Mouse (Mus musculus) MEL (cell line): ENCODE data around the gene Atl3. TPM values are rescaled to one million over a fixed set of nuclear protein-coding genes. Genes with fewer than 3 reads are reported as not detected.
A peak's percentile ranks its signal among the peaks of the same experiment; 100 is the strongest.

Experiments
- DNase-seq: peaks from one replicate; pipeline ENCODE4 v3.0.0; 2011; ENCODE audit warnings: low read depth, low spot score
- H3K27ac ChIP-seq: 2 replicates; pipeline ENCODE4 v1.5.1; 2012; ENCODE audit warnings: low read depth, mild to moderate bottlenecking, control low read depth, low read length, moderate library complexity; ENCODE audit not compliant: control insufficient read depth
- H3K27me3 ChIP-seq, 2 experiments: fragments of 150-350 bp in 1 of 2; sonication (generic) in 1 of 2; 2 replicates each; pipeline ENCODE4 v1.6.1; 2012; ENCODE audit warnings: low read length in 2 of 2, mild to moderate bottlenecking in 2 of 2, improper control_type of control experiment in 1 of 2, moderate library complexity in 1 of 2; ENCODE audit not compliant: insufficient read depth in 2 of 2, control insufficient read depth in 1 of 2
- H3K36me3 ChIP-seq, 2 experiments: 2 replicates each; pipeline ENCODE4 v1.6.1; 2012 to 2014; ENCODE audit warnings: low read length in 2 of 2, improper control_type of control experiment in 1 of 2, inconsistent platforms in 1 of 2, mild to moderate bottlenecking in 1 of 2; ENCODE audit not compliant: insufficient read depth in 2 of 2, control insufficient read depth in 1 of 2
- H3K4me1 ChIP-seq, 2 experiments: fragments of 150-350 bp in 1 of 2; sonication (generic) in 1 of 2; 2 replicates each; pipeline ENCODE4 v1.6.1; 2012; ENCODE audit warnings: low read length in 2 of 2, improper control_type of control experiment in 1 of 2, mild to moderate bottlenecking in 1 of 2; ENCODE audit not compliant: insufficient read depth in 2 of 2, control insufficient read depth in 1 of 2
- H3K4me3 ChIP-seq, 2 experiments: fragments of 150-350 bp in 1 of 2; sonication (generic) in 1 of 2; 2 replicates each; pipeline ENCODE4 v1.5.1; 2012; ENCODE audit warnings: low read depth in 2 of 2, low read length in 2 of 2, mild to moderate bottlenecking in 2 of 2, moderate library complexity in 2 of 2, control low read depth in 1 of 2, improper control_type of control experiment in 1 of 2; ENCODE audit not compliant: control insufficient read depth in 1 of 2, insufficient read depth in 1 of 2
- H3K79me2 ChIP-seq: 2 replicates; pipeline ENCODE4 v1.6.1; 2012; ENCODE audit warnings: mild to moderate bottlenecking, low read length, moderate library complexity; ENCODE audit not compliant: control insufficient read depth, poor library complexity, insufficient read depth
- H3K9ac ChIP-seq: 2 replicates; pipeline ENCODE4 v1.6.1; 2012; ENCODE audit warnings: low read depth, mild to moderate bottlenecking, control low read depth, low read length, moderate library complexity; ENCODE audit not compliant: control insufficient read depth, poor library complexity, severe bottlenecking
- H3K9me3 ChIP-seq: fragments of 150-350 bp; sonication (generic); replicated peaks from 2 replicates; pipeline ENCODE4 v1.6.1; 2012; ENCODE audit warnings: mild to moderate bottlenecking, low read length, improper control_type of control experiment, moderate library complexity; ENCODE audit not compliant: insufficient read depth
- BHLHE40 ChIP-seq: IDR thresholded peaks from 2 replicates; pipeline ENCODE4 v1.6.1; 2012; ENCODE audit warnings: low read depth, mild to moderate bottlenecking, inconsistent platforms, low read length, improper control_type of control experiment, borderline replicate concordance
- CHD1 ChIP-seq: IDR thresholded peaks from 2 replicates; pipeline ENCODE4 v1.6.1; 2012; ENCODE audit warnings: low read depth, mild to moderate bottlenecking, inconsistent platforms, low read length, improper control_type of control experiment
- CHD2 ChIP-seq: IDR thresholded peaks from 2 replicates; pipeline ENCODE4 v1.6.1; 2011; ENCODE audit warnings: low read length, improper control_type of control experiment
- E2F4 ChIP-seq: IDR thresholded peaks from 2 replicates; pipeline ENCODE4 v1.6.1; 2011; ENCODE audit warnings: low read depth, low read length, improper control_type of control experiment, borderline replicate concordance
- ELF1 ChIP-seq: IDR thresholded peaks from 2 replicates; pipeline ENCODE4 v1.6.1; 2014; ENCODE audit warnings: low read depth, mild to moderate bottlenecking, inconsistent platforms, low read length, improper control_type of control experiment, moderate library complexity
- EP300 ChIP-seq, 2 experiments: IDR thresholded peaks; 2 replicates each; pipeline ENCODE4 v1.6.1; 2011; ENCODE audit warnings: improper control_type of control experiment in 2 of 2, low read length in 2 of 2, low read depth in 1 of 2, mild to moderate bottlenecking in 1 of 2
- ETS1 ChIP-seq: IDR thresholded peaks from 2 replicates; pipeline ENCODE4 v1.6.1; 2012; ENCODE audit warnings: low read depth, mild to moderate bottlenecking, inconsistent platforms, low read length, improper control_type of control experiment, moderate library complexity
- GABPA ChIP-seq: IDR thresholded peaks from 2 replicates; pipeline ENCODE4 v1.6.1; 2012; ENCODE audit warnings: low read depth, mild to moderate bottlenecking, inconsistent platforms, low read length, improper control_type of control experiment, moderate library complexity
- HCFC1 ChIP-seq: IDR thresholded peaks from 2 replicates; pipeline ENCODE4 v1.6.1; 2012; ENCODE audit warnings: low read depth, mild to moderate bottlenecking, inconsistent platforms, low read length, improper control_type of control experiment, moderate library complexity
- KAT2A ChIP-seq: conservative IDR thresholded peaks from 2 replicates; pipeline ENCODE4 v1.6.1; 2012; ENCODE audit warnings: low read depth, low read length, improper control_type of control experiment, inconsistent platforms
- MAFK ChIP-seq: IDR thresholded peaks from 2 replicates; pipeline ENCODE4 v1.6.1; 2011; ENCODE audit warnings: low read depth, mild to moderate bottlenecking, low read length, improper control_type of control experiment, borderline replicate concordance
- MAX ChIP-seq: IDR thresholded peaks from 2 replicates; pipeline ENCODE4 v1.6.1; 2011; ENCODE audit warnings: low read length, improper control_type of control experiment
- MAZ ChIP-seq: IDR thresholded peaks from 2 replicates; pipeline ENCODE4 v1.6.1; 2012; ENCODE audit warnings: low read depth, mild to moderate bottlenecking, inconsistent platforms, low read length, improper control_type of control experiment
- MYC ChIP-seq: IDR thresholded peaks from 2 replicates; pipeline ENCODE4 v1.6.1; 2011; ENCODE audit warnings: low read depth, mild to moderate bottlenecking, low read length, improper control_type of control experiment, moderate library complexity
- NELFE ChIP-seq: IDR thresholded peaks from 2 replicates; pipeline ENCODE4 v1.6.1; 2011; ENCODE audit warnings: low read depth, low read length, improper control_type of control experiment
- POLR2A ChIP-seq, 2 experiments: IDR thresholded peaks; 2 replicates each; pipeline ENCODE4 v1.6.1; 2011 to 2012; ENCODE audit warnings: low read length in 2 of 2, mild to moderate bottlenecking in 2 of 2, control low read depth in 1 of 2, improper control_type of control experiment in 1 of 2, low read depth in 1 of 2, moderate library complexity in 1 of 2; ENCODE audit not compliant: control insufficient read depth in 1 of 2, insufficient read depth in 1 of 2, poor library complexity in 1 of 2
- POLR2AphosphoS5 ChIP-seq: IDR thresholded peaks from 2 replicates; pipeline ENCODE4 v1.6.1; 2012; ENCODE audit warnings: low read depth, borderline replicate concordance, mild to moderate bottlenecking, inconsistent platforms, low read length, moderate library complexity, mixed read lengths
- SMC3 ChIP-seq: IDR thresholded peaks from 2 replicates; pipeline ENCODE4 v1.6.1; 2011; ENCODE audit warnings: low read depth, low read length, improper control_type of control experiment
- TAL1 ChIP-seq: IDR thresholded peaks from 2 replicates; pipeline ENCODE4 v1.6.1; 2012; ENCODE audit warnings: mild to moderate bottlenecking, inconsistent platforms, low read length, moderate library complexity, mixed read lengths
- TBP ChIP-seq: IDR thresholded peaks from 2 replicates; pipeline ENCODE4 v1.8.0; 2011; ENCODE audit warnings: low read depth, low read length, improper control_type of control experiment
- TCF12 ChIP-seq: IDR thresholded peaks from 2 replicates; pipeline ENCODE4 v1.6.1; 2014; ENCODE audit warnings: low read depth, mild to moderate bottlenecking, inconsistent platforms, low read length, improper control_type of control experiment, moderate library complexity
- UBTF ChIP-seq: IDR thresholded peaks from 2 replicates; pipeline ENCODE4 v1.6.1; 2012; ENCODE audit warnings: low read depth, mild to moderate bottlenecking, inconsistent platforms, low read length, improper control_type of control experiment, moderate library complexity, borderline replicate concordance; ENCODE audit not compliant: insufficient read depth
- USF1 ChIP-seq: IDR thresholded peaks from 2 replicates; pipeline ENCODE4 v1.6.1; 2014; ENCODE audit warnings: low read depth, mild to moderate bottlenecking, inconsistent platforms, low read length, improper control_type of control experiment, moderate library complexity
- USF2 ChIP-seq, 2 experiments: IDR thresholded peaks; 2 replicates each; pipeline ENCODE4 v1.6.1; 2011 to 2012; ENCODE audit warnings: improper control_type of control experiment in 2 of 2, low read length in 2 of 2, borderline replicate concordance in 1 of 2, inconsistent platforms in 1 of 2, low read depth in 1 of 2, mild to moderate bottlenecking in 1 of 2; ENCODE audit not compliant: insufficient read depth in 1 of 2
- ZC3H11A ChIP-seq: IDR thresholded peaks from 2 replicates; pipeline ENCODE4 v1.6.1; 2012; ENCODE audit warnings: low read depth, mild to moderate bottlenecking, inconsistent platforms, low read length, improper control_type of control experiment
- ZMIZ1 ChIP-seq: IDR thresholded peaks from 2 replicates; pipeline ENCODE4 v1.6.1; 2012; ENCODE audit warnings: low read depth, mild to moderate bottlenecking, inconsistent platforms, low read length, improper control_type of control experiment, moderate library complexity
- ZNF384 ChIP-seq: IDR thresholded peaks from 2 replicates; pipeline ENCODE4 v1.6.1; 2012; ENCODE audit warnings: low read depth, mild to moderate bottlenecking, inconsistent platforms, low read length, improper control_type of control experiment
- polyA plus RNA-seq, 2 experiments: library from polyadenylated mRNA; stranded (reverse) in 1 of 2; unstranded in 1 of 2; fragments of >175 nt in 1 of 2; fragments of >200 nt in 1 of 2; gene quantifications; 2 replicates each; pipeline versions ENCODE4 v1.2.1 to v1.2.4; 2012; ENCODE audit warnings: low replicate concordance in 2 of 2, low read depth in 1 of 2; ENCODE audit not compliant: insufficient read length in 2 of 2, insufficient read depth in 1 of 2, missing spikeins in 1 of 2
- total RNA-seq: library from RNA; depleted of rRNA; stranded (reverse); fragments of 300-350 nt; gene quantifications from 2 replicates; pipeline ENCODE4 v1.2.3, GENCODE M21; 2012

The Atl3 gene
- total and polyA plus RNA-seq, 3 experiments: 15.3 to 16.4 TPM; not detected in 1

- TF ChIP-seq ZMIZ1 (no peak; the same call in 1 of the 2 replicates), NELFE (no peak), E2F4 (no peak), MAX (peak; percentile 52; the same call in 1 of the 2 replicates), CHD1 (peak; percentile 98), ZNF384 (no peak), CHD2 (no peak), ETS1 (no peak; the same call in 1 of the 2 replicates)
These were observed 10.3 kb upstream of the Atl3 start (continued) for GRCm38 (mm10) chr19:7483512-7483882.

GRCm38 (mm10) chr19:7484076-7484475 lies 9.8 kb upstream of the Atl3 start:
- peak overlapping the region; percentile 49 for H3K27ac ChIP-seq
- peaks cover 33% of the 10 kb centered on the region for H3K79me2 ChIP-seq
- H3K9ac ChIP-seq: peak overlapping the region; percentile 51
- H3K4me1 ChIP-seq: peaks cover 16 to 17% of the 10 kb centered on the region in 2 experiments
- H3K4me3 ChIP-seq: peak overlapping the region; percentile 52 to 75
- H3K27me3 ChIP-seq: no peaks in the 10 kb centered on the region
- H3K36me3 ChIP-seq: peaks cover 0 to 36% of the 10 kb centered on the region in 2 experiments; a peak in 2 of 4 replicates
- no peak for TF ChIP-seq SMC3
- TF ChIP-seq MAFK: peak; percentile 96
- TF ChIP-seq TCF12: no peak
- 0 out of 4 replicates have a peak, but pooled peaks of 1 of the 2 experiments have one; percentile 21 for TF ChIP-seq EP300 (IDR thresholded peaks at IDR 0.05; ENCODE audit: low read depth in 1 of 2, low read length in 2 of 2)
- TF ChIP-seq ETS1: no peak
- peak; percentile 13; the same call in 1 of the 2 replicates for TF ChIP-seq ZNF384
- TF ChIP-seq HCFC1: no peak
- DNase-seq: peak; percentile 72
- no peaks in the 10 kb centered on the region for H3K9me3 ChIP-seq

- H3K79me2 ChIP-seq: peaks cover 3% of the 10 kb centered on the region
- no peak for DNase-seq
- peaks cover 3 to 8% of the 10 kb centered on the region in 2 experiments for H3K4me1 ChIP-seq
- no peak for TF ChIP-seq KAT2A
- no peak for TF ChIP-seq MAX
- TF ChIP-seq ETS1: peak; percentile 28; the same call in 1 of the 2 replicates
- no peak for TF ChIP-seq ZC3H11A
- no peak for TF ChIP-seq MYC
- TF ChIP-seq NELFE: no peak
- no peak for TF ChIP-seq MAZ
- TF ChIP-seq SMC3: no peak
- peak; percentile 85 for TF ChIP-seq USF1
- no peak for TF ChIP-seq POLR2AphosphoS5
- TF ChIP-seq TBP: no peak
- TF ChIP-seq GABPA: no peak
- no peak for TF ChIP-seq ZNF384
- no peak for TF ChIP-seq ZMIZ1
- TF ChIP-seq POLR2A (IDR thresholded peaks at IDR 0.05; ENCODE audit: control insufficient read depth in 1 of 2, insufficient read depth in 1 of 2, low read depth in 1 of 2, low read length in 2 of 2, poor library complexity in 1 of 2): no peak
- no peak for TF ChIP-seq E2F4
- peak; percentile 69; the same call in 1 of the 2 replicates for TF ChIP-seq BHLHE40
- no peak for TF ChIP-seq HCFC1
- no peak for TF ChIP-seq TAL1
- TF ChIP-seq USF2 (IDR thresholded peaks at IDR 0.05; ENCODE audit: borderline replicate concordance in 1 of 2, insufficient read depth in 1 of 2, low read depth in 1 of 2, low read length in 2 of 2): peak in 1 of 2 experiments; percentile 58; a peak in 2 of 4 replicates
- no peak for TF ChIP-seq UBTF
- no peak for TF ChIP-seq ELF1
- H3K9ac ChIP-seq: no peak overlapping the region
- no peak overlapping the region for H3K4me3 ChIP-seq
- no peak overlapping the region for H3K27ac ChIP-seq
- H3K27me3 ChIP-seq: no peaks in the 10 kb centered on the region
- peaks cover 0 to 10% of the 10 kb centered on the region in 2 experiments; a peak in 2 of 4 replicates for H3K36me3 ChIP-seq
- no peaks in the 10 kb centered on the region for H3K9me3 ChIP-seq
These were observed 6.2 kb upstream of the Atl3 start for GRCm38 (mm10) chr19:7487680-7488079.
